Mouse (Mus musculus) c-Kit-positive CD71-positive TER-119-positive erythroid progenitor cells, embryonic 14.5 days (primary cell): ENCODE measurements around the gene Chrna4.

Source experiments
- DNase-seq: peaks from one replicate; pipeline ENCODE4 v3.0.0-alpha.2; 2013; ENCODE audit warnings: low spot score

The Chrna4 gene

GRCm38 (mm10) chr2:181043437-181043836, at the start of gene Chrna4:
Gene Chrna4 (minus strand): TSS chr2:181043546.
- no peak for DNase-seq

- no peak for DNase-seq
Observed at GRCm38 (mm10) chr2:181090123-181090522, 46.8 kb upstream of the Chrna4 start.

DNA sequence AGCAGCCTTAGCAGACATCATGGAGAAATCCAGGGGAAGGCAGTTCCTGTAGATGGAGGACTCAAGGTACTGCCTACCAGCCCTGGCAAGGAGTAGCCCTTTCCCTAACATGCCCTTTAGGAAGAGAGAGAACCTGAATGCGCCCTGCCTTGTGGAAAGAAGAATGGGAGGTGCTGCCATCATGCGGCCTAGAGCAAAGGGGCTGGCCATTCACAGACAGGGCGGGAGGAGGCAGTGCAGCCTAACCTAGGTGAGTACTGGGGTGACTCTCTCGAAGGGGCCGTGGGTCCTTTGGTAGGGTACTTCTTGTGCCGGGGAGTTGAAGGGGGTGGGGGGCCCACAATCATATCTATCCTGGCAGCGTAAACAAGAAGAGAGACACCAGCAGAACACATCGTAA, 41.7 kb upstream of the Chrna4 start:
- DNase-seq: no peak

GRCm38 (mm10) chr2:181083945-181084344, 40.6 kb upstream of the Chrna4 start:
- no peak for DNase-seq

- peak; percentile 56 for DNase-seq
Observed at GRCm38 (mm10) chr2:181080886-181081285, 37.5 kb upstream of the Chrna4 start.

GRCm38 (mm10) chr2:181079518-181079917, 36.2 kb upstream of the Chrna4 start:
- DNase-seq: peak; percentile 63

DNA sequence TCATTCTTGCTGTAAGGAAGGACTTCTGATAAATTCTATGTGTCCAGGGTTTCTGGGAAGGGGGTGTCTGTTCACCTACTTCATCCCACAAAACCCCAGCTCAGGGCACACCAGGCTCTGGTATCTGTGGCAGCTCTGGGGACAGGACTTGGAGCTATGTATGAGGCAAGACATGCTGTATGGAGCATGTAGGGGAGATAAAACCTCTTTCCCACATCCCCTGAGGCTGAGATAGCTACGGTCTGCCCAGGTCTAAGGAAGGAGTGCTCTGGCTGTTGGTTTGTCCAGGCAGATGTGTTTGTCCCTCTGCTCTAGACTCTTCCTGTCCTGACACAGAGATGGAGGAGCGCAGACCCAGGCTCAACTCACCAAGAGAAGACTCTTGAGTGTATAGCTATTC, 35.6 kb upstream of the Chrna4 start:
- DNase-seq: peak; percentile 28

DNA sequence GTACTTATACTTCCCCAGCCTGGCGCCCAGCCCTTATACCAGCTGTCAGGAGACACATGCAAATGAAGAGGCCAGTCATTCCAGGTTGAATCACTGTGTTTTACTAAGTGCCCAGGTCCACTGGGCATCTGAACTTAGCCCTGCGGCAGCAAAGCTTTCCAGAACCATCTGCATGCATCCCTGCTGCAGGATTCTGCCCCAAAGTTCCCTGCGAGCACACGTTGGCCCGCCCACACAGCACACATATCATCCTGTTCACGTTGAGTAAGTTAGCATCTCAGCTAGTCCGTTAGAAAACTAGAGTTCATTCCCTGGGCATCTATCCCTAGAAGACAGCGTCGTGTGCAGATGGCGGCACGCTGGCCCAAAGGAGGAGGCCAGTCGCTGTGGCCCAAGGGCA, 32.2 kb upstream of the Chrna4 start:
- DNase-seq: no peak

DNA sequence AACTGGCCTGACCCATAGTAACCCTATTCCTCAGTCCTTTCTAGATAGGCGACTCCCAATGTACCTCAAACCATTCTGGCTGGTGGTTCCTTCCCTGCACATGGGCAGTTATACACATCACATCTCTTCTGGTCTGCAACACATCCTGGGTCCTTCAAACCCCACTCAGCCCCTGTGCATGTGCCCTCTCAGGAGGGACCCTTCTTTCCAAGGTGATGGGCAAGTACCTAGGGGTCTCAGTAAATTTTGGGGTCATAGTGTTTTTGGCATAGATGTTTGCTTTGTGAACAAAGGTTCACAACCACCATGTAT, 29.0 kb upstream of the Chrna4 start:
- no peak for DNase-seq

GRCm38 (mm10) chr2:181071706-181072402, 28.5 kb upstream of the Chrna4 start:
- peak; percentile 79 for DNase-seq

- DNase-seq: no peak
Observed at GRCm38 (mm10) chr2:181070136-181070535, 26.8 kb upstream of the Chrna4 start.

- DNase-seq: no peak
Observed at GRCm38 (mm10) chr2:181068499-181068898, 25.2 kb upstream of the Chrna4 start.

DNA sequence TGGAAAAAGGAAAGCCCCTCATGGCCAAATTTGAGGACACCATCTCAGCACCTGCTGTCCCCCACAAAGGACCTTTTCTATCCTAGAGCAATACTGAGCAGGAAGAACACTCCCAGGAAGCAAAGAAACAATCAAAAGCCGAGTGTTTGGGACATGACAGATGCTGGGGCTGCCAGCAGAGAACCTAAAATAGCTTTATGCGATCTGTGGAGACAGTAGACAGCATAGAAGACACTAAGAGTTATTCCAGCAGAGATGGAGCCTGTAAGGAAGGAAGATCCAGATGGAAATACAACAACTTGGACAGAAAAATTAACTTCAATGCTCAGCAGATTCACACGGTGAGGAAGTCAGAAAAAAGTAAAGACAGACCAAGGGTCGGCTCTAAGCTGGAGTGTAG, 22.5 kb upstream of the Chrna4 start:
- DNase-seq: no peak

GRCm38 (mm10) chr2:181060127-181060526, 16.8 kb upstream of the Chrna4 start:
- DNase-seq: peak; percentile 55

DNA sequence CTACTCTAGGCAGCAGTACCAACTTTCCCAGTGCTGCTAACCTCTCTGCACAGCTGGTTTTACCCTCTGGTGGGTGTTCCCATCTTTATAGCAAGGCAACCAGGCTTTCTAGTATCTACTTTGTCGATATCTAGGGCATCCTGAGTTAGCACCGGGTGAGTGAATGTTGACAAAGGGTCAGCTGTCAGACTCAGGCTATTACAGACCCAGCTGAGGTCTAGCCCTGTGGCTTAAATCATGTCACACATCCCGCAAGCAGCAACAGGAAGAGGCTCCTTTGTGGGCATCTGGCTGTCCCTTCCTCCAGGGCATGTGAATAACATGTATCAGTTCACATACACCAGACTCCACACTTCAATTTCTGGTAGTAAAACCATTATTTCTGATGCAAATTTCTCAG, 14.8 kb upstream of the Chrna4 start:
- DNase-seq: no peak

GRCm38 (mm10) chr2:181057341-181057740, 14.0 kb upstream of the Chrna4 start:
- DNase-seq: no peak

DNA sequence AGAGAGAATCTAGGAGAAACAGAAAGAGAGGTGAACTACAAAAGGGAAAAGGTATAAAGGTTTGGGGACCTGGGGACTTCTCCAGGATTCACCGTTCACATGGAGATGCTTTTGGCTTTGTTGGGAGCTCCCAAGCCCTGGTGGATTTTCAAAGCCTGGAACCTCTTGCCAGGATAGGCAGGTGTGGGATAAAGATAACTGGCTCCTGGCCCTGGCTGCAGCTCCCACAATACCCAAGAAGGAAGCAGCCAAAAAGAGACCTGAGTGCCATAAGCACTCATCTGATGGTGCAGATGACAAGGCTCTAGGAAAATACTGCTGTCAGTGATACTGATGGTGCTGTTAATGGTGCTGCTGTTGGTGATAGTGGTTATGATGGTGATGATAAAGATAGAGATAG, 8.8 kb upstream of the Chrna4 start:
- DNase-seq: no peak

DNA sequence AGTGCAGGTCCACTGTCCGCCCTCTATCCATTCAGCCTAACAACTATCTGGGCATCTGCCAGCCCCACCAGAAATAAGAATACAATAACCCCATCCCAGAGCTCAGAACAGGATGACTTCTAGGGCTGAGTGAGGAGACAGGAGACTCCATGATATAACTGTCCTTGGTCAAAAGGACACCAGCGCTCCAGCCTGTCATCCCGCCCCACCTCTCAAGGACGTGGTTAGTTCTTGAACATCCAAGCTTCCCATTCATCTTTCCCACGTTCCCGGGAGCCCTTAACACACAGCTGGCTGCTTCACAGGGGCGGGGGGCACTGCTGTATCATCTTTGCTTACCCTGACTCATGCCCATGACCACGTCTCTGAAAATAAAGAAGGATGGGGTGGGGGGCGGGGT, 5.6 kb upstream of the Chrna4 start:
- DNase-seq: no peak

DNA sequence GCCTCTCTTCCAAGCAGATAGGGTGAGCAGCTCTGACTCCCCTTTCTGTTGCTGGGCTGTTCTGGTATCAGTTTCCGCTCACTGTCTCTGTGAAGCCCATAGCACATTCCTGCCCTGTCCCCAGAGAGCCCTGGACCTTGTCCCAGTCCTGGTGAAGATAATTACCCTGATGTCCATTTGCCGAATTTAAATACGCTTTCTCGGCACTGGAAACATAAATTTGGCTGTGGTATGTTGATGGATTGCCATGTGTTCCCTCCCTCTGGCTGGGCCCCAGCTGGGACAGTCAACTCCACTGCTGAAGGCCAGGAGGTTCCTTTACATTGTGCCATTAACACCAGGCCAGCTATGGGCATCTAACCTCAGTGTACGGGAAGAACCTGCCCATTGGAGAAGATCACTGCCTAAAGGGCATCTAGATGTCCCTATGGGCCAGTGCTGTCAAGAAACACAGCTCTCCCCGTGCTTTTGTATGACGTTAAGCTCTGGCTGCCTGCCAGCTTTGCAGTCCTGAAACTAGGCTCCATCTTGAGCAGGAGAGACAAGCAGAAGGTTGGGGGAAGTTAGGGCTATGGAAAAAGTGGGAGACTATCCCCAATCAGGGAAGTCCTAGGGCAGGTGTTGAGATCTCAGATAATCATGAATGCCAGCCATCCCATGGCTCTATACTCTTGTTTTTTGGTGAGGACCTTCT, 5.1 kb upstream of the Chrna4 start:
- no peak for DNase-seq

DNA sequence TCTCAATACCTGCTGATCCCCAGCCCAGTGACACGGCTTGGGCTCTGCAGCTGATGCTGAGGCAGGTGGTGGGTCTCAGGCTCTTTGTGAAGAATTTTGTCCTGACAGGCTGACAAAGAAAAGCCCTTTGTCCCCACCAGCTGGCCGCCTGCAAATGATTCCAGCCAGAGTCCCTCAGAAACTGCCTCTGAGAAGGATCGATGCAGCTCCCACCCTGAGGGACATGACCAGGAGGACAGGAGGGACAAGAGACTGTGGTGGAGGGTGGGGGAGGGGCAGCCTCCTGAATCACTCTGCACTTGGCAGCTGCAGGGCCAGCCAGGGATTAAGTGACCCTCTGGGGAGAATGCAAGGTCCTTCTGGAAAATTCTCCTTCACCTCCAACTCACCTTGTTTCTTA, 655 bp upstream of the Chrna4 start:
- DNase-seq: no peak

DNA sequence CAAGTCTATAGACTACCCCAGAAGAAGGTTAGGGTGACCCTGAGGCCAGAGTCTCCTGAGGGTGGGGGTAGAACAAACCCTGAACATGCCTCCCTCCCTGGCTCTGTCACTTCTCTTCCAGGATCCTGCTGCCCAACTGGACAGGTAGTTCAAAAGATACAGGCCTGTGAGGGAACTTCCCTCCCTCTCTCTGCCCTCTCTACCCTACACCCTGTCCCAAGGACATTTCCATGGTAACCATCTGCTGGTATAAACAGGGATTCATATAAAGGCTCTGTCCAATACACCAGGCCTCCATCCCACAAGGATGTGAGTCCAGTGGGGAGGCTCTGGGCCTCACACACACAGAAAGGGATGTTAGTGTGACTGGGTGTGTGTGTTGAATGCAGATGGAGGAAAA, 970 bp downstream of the Chrna4 start:
- no peak for DNase-seq

GRCm38 (mm10) chr2:181041941-181042340, 1.4 kb downstream of the Chrna4 start:
- no peak for DNase-seq

DNA sequence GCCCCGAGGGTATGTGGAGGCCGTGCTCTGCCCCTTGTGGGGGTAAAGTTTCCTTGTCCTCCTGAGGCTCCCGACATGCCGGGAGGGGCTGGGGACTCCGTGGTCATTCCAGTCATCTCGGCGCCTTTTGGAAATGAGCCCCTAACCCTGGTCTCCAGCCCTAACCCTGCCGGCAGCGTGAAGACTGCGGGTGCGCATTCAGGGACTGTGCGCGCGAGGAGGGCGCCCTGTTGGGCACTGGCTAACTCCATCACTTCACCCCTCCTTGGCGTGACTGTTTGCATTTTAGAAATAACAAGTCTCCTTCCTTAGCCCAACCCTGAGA, 4.0 kb downstream of the Chrna4 start:
- no peak for DNase-seq

GRCm38 (mm10) chr2:181038644-181039355, 4.5 kb downstream of the Chrna4 start:
- no peak for DNase-seq
